Mouse (Mus musculus) liver, embryonic 14.5 days (tissue): ENCODE results near the gene Pinlyp.

ENCODE experiments used
- CTCF ChIP-seq: IDR thresholded peaks from 2 replicates; pipeline ENCODE4 v1.5.1; 2016; ENCODE audit warnings: antibody characterized with exemption, low read depth, control low read depth
- EP300 ChIP-seq: IDR thresholded peaks from 2 replicates; pipeline ENCODE4 v1.6.1; 2016; ENCODE audit warnings: antibody characterized with exemption, low read depth

DNA sequence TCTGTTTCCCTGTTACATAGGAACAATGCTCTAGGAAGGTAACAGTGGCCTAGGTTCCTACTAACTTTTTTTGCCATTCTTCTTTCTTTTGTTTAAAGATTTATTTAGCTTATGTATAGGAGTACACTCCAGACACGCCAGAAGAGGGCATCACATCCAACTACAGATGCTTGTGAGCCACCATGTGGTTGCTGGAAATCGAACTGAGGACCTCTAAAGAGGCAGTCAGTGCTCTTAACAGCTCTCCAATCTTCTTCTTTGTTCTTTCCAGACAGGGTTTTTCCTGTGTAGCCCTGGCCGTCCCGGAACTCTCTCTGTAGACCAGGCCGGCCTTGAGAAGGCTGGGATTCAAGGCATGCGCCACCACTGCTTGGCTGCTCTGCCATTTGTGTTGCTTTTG is 20.9 kb downstream of the Pinlyp start:
- TF ChIP-seq EP300 (no peak), CTCF (no peak)
